Mouse (Mus musculus) cerebellum, adult 2 months (tissue): ENCODE data around the gene Olfr1032. TPM values are rescaled to one million over a fixed set of nuclear protein-coding genes. Genes with fewer than 3 reads are reported as not detected.
"Not testable (repeated sequence)": the region's sequence is repeated elsewhere in the genome, so short reads cannot be mapped to it uniquely, and the experiment has no call there.

Experiments
- DNase-seq, 2 experiments: peaks; one replicate each; pipeline ENCODE4 v3.0.0; 2021
- H3K27ac ChIP-seq: fragments of 200-500 bp; 2 replicates; pipeline ENCODE4 v1.5.1; 2012; ENCODE audit warnings: low read length, control low read depth, inconsistent platforms; ENCODE audit not compliant: insufficient read depth
- H3K27me3 ChIP-seq: fragments of 200-500 bp; 2 replicates; pipeline ENCODE4 v1.6.1; 2012; ENCODE audit warnings: inconsistent platforms, mild to moderate bottlenecking, low read length, moderate library complexity; ENCODE audit not compliant: control insufficient read depth, insufficient read depth
- H3K4me1 ChIP-seq: fragments of 200-500 bp; 2 replicates; pipeline ENCODE4 v1.6.1; 2011; ENCODE audit warnings: low read length; ENCODE audit not compliant: control insufficient read depth, insufficient read depth
- H3K4me3 ChIP-seq: fragments of 200-500 bp; replicated peaks from 2 replicates; pipeline ENCODE3; 2011; ENCODE audit warnings: mild to moderate bottlenecking, low read depth, low read length, control low read depth; ENCODE audit not compliant: insufficient read depth
- CTCF ChIP-seq: fragments of 200-500 bp; IDR thresholded peaks from 2 replicates; pipeline ENCODE4 v1.5.1; 2011; ENCODE audit warnings: low read depth, mild to moderate bottlenecking, control low read depth, low read length, moderate library complexity, borderline replicate concordance; ENCODE audit not compliant: insufficient read depth
- POLR2A ChIP-seq: fragments of 200-500 bp; IDR thresholded peaks from 2 replicates; pipeline ENCODE4 v1.6.1; 2011; ENCODE audit warnings: low read length, control low read depth, borderline replicate concordance; ENCODE audit not compliant: insufficient read depth
- WGBS: fragments of 180-500 bp; shearing (Covaris S2); methylation state at CpG from one replicate; pipeline ENCODE4 v1.1.7; 2018; 5-methylcytosine and 5-hydroxymethylcytosine counted together
- polyA plus RNA-seq: library from polyadenylated mRNA; depleted of rRNA; stranded (reverse); fragments of >200 nt; gene quantifications from 2 replicates; pipeline ENCODE4 v1.2.3, GENCODE M21; 2012; rRNA removed

The Olfr1032 gene
- polyA plus RNA-seq: not detected in 2 replicates

GRCm38 (mm10) chr2:86005240-86005639, at the start of gene Olfr1032:
Gene Olfr1032 (plus strand): TSS chr2:86005540.
- Histone ChIP-seq H3K4me3 (no peak within 1 kb of the TSS), H3K27ac (no peak within 1 kb of the TSS), H3K4me1 (no peaks in the 10 kb centered on the region), H3K27me3 (no peaks in the 10 kb centered on the region)
- TF ChIP-seq CTCF (no peak), POLR2A (no peak)
- WGBS: 89% methylated on average over 7 of the region's 7 CpGs
- no peak for DNase-seq

GRCm38 (mm10) chr2:85973595-85973994, 31.7 kb upstream of the Olfr1032 start, which contains the start of gene Olfr1029:
Gene Olfr1029 (plus strand): TSS chr2:85973895.
- 92% methylated on average over 2 of the region's 2 CpGs for WGBS
- no peak for DNase-seq
- H3K27me3 ChIP-seq: no peaks in the 10 kb centered on the region
- TF ChIP-seq POLR2A: no peak
- no peak for TF ChIP-seq CTCF
- H3K4me3 ChIP-seq: no peak within 1 kb of the TSS
- H3K27ac ChIP-seq: no peak within 1 kb of the TSS
- H3K4me1 ChIP-seq: no peaks in the 10 kb centered on the region

- H3K4me1 ChIP-seq: no peaks in the 10 kb centered on the region
- no peaks in the 10 kb centered on the region for H3K27me3 ChIP-seq
- no peak within 1 kb of the TSS for H3K27ac ChIP-seq
- no peak for DNase-seq
- no peak within 1 kb of the TSS for H3K4me3 ChIP-seq
- no peak for TF ChIP-seq CTCF
- TF ChIP-seq POLR2A: no peak
- 77% methylated on average over 1 of the region's 1 CpGs for WGBS
Measured at GRCm38 (mm10) chr2:85978976-85979375, 26.4 kb upstream of the Olfr1032 start, which contains the start of gene Olfr1030. Gene Olfr1030 (plus strand): TSS chr2:85979276.

- H3K4me1 ChIP-seq: no peaks in the 10 kb centered on the region
- DNase-seq: no peak
- H3K4me3 ChIP-seq: no peak within 1 kb of the TSS
- 58% methylated on average over 3 of the region's 3 CpGs for WGBS
- no peaks in the 10 kb centered on the region for H3K27me3 ChIP-seq
- H3K27ac ChIP-seq: no peak within 1 kb of the TSS
- TF ChIP-seq CTCF: no peak
- no peak for TF ChIP-seq POLR2A
Measured at GRCm38 (mm10) chr2:85990004-85990403, 15.3 kb upstream of the Olfr1032 start, which contains the start of gene Olfr1031. Gene Olfr1031 (plus strand): TSS chr2:85990304.

GRCm38 (mm10) chr2:86020406-86020805, 15.1 kb downstream of the Olfr1032 start, which contains the start of gene Olfr1033:
Gene Olfr1033 (plus strand): TSS chr2:86020633.
- not testable (repeated sequence) for H3K4me3 ChIP-seq, H3K27ac ChIP-seq, DNase-seq, H3K27me3 ChIP-seq, H3K4me1 ChIP-seq
- under 1% methylated on average over 11 of the region's 11 CpGs for WGBS

GRCm38 (mm10) chr2:86021518-86021917, 16.2 kb downstream of the Olfr1032 start:
- WGBS: 40% methylated on average over 7 of the region's 9 CpGs
- DNase-seq, H3K27me3 ChIP-seq, H3K27ac ChIP-seq, H3K4me3 ChIP-seq, H3K4me1 ChIP-seq: not testable (repeated sequence)

- H3K27me3 ChIP-seq: no peaks in the 10 kb centered on the region
- no peak for DNase-seq
- TF ChIP-seq CTCF: no peak
- TF ChIP-seq POLR2A: no peak
- H3K4me3 ChIP-seq: no peak within 1 kb of the TSS
- no peaks in the 10 kb centered on the region for H3K4me1 ChIP-seq
- no peak within 1 kb of the TSS for H3K27ac ChIP-seq
Measured at GRCm38 (mm10) chr2:86045561-86045960, 40.2 kb downstream of the Olfr1032 start, which contains the start of gene Olfr1034. Gene Olfr1034 (plus strand): TSS chr2:86045861.

GRCm38 (mm10) chr2:86050777-86051176, 45.4 kb downstream of the Olfr1032 start:
- H3K27ac ChIP-seq, H3K4me3 ChIP-seq, H3K27me3 ChIP-seq, H3K4me1 ChIP-seq, DNase-seq: not testable (repeated sequence)

Other genes starting within 250 kb of the Olfr1032 start
- gene Olfr1012, start 242.8 kb upstream of the Olfr1032 start, polyA plus RNA-seq: not detected in 2 replicates
- not detected in 2 replicates for gene Olfr1013, start 238.4 kb upstream of the Olfr1032 start, polyA plus RNA-seq
- not detected in 2 replicates for gene Olfr1014, start 232.8 kb upstream of the Olfr1032 start, polyA plus RNA-seq
- gene Olfr1015, start 223.5 kb upstream of the Olfr1032 start, polyA plus RNA-seq: not detected in 2 replicates
- gene Olfr1016, start 203.0 kb upstream of the Olfr1032 start, polyA plus RNA-seq: not detected in 2 replicates
- not detected in 2 replicates for gene Olfr1018, start 187.1 kb upstream of the Olfr1032 start, polyA plus RNA-seq
- gene Olfr1019, start 160.1 kb upstream of the Olfr1032 start, polyA plus RNA-seq: not detected in 2 replicates
- gene Olfr1020, start 158.5 kb upstream of the Olfr1032 start, polyA plus RNA-seq: not detected in 2 replicates
- not detected in 2 replicates for gene Olfr1022, start 136.9 kb upstream of the Olfr1032 start, polyA plus RNA-seq
- gene Olfr1023, start 119.9 kb upstream of the Olfr1032 start, polyA plus RNA-seq: not detected in 2 replicates
- gene Olfr1024, start 100.5 kb upstream of the Olfr1032 start, polyA plus RNA-seq: not detected in 2 replicates
- not detected in 2 replicates for gene Olfr1025-ps1, start 90.3 kb upstream of the Olfr1032 start, polyA plus RNA-seq
- gene Olfr1026, start 84.0 kb upstream of the Olfr1032 start, polyA plus RNA-seq: not detected in 2 replicates
- not detected in 2 replicates for gene Olfr1028, start 55.1 kb upstream of the Olfr1032 start, polyA plus RNA-seq
- not detected in 2 replicates for gene Olfr1029, start 31.6 kb upstream of the Olfr1032 start, polyA plus RNA-seq
- not detected in 2 replicates for gene Olfr1030, start 26.3 kb upstream of the Olfr1032 start, polyA plus RNA-seq
- not detected in 2 replicates for gene Olfr1031, start 15.2 kb upstream of the Olfr1032 start, polyA plus RNA-seq
- gene Olfr1033, start 15.1 kb downstream of the Olfr1032 start, polyA plus RNA-seq: 0.11 and 0.21 TPM in 2 replicates
- gene Olfr1034, start 40.3 kb downstream of the Olfr1032 start, polyA plus RNA-seq: 0.02 and 0.05 TPM in 2 replicates
- gene Olfr1036, start 68.5 kb downstream of the Olfr1032 start, polyA plus RNA-seq: not detected in 2 replicates
- not detected in 2 replicates for gene Olfr1037, start 81.8 kb downstream of the Olfr1032 start, polyA plus RNA-seq
- gene Olfr1039, start 130.4 kb downstream of the Olfr1032 start, polyA plus RNA-seq: not detected in 2 replicates
- not detected in 2 replicates for gene Olfr1040, start 141.2 kb downstream of the Olfr1032 start, polyA plus RNA-seq
- gene Olfr1042, start 156.3 kb downstream of the Olfr1032 start, polyA plus RNA-seq: not detected in 2 replicates
- gene Olfr1043, start 162.0 kb downstream of the Olfr1032 start, polyA plus RNA-seq: not detected in 2 replicates
- not detected in 2 replicates for gene Olfr1044, start 172.3 kb downstream of the Olfr1032 start, polyA plus RNA-seq
- gene Olfr52, start 180.1 kb downstream of the Olfr1032 start, polyA plus RNA-seq: not detected in 2 replicates
- gene Olfr1045, start 197.5 kb downstream of the Olfr1032 start, polyA plus RNA-seq: not detected in 2 replicates
- not detected in 2 replicates for gene Olfr1046, start 213.8 kb downstream of the Olfr1032 start, polyA plus RNA-seq
- not detected in 2 replicates for gene Olfr1047, start 225.9 kb downstream of the Olfr1032 start, polyA plus RNA-seq
- not detected in 2 replicates for gene Olfr1048, start 234.7 kb downstream of the Olfr1032 start, polyA plus RNA-seq